Mouse (Mus musculus) erythroblast, embryonic 14.5 days (primary cell): ENCODE results near the gene Itgb1bp1. TPM values are rescaled to one million over a fixed set of nuclear protein-coding genes. Genes with fewer than 3 reads are reported as not detected.

ENCODE experiments used
- H3K27me3 ChIP-seq: 2 replicates; pipeline ENCODE4 v1.6.1; 2012; ENCODE audit warnings: inconsistent platforms; ENCODE audit not compliant: control insufficient read depth
- H3K36me3 ChIP-seq: 2 replicates; pipeline ENCODE4 v1.6.1; 2012; ENCODE audit warnings: mild to moderate bottlenecking, inconsistent platforms; ENCODE audit not compliant: control insufficient read depth
- H3K4me1 ChIP-seq: 2 replicates; pipeline ENCODE4 v1.6.1; 2012; ENCODE audit warnings: inconsistent platforms; ENCODE audit not compliant: control insufficient read depth
- H3K4me3 ChIP-seq: replicated peaks from 2 replicates; pipeline ENCODE3; 2012; ENCODE audit warnings: moderate library complexity, mild to moderate bottlenecking, inconsistent platforms
- H3K9me3 ChIP-seq: 2 replicates; pipeline ENCODE4 v1.6.1; 2012; ENCODE audit warnings: low read length, inconsistent platforms, mixed read lengths; ENCODE audit not compliant: control insufficient read depth
- GATA1 ChIP-seq: IDR thresholded peaks from 2 replicates; pipeline ENCODE4 v1.6.1; 2012; ENCODE audit warnings: low read length, inconsistent platforms, mixed read lengths
- TAL1 ChIP-seq: IDR thresholded peaks from 3 replicates; pipeline ENCODE4 v1.6.1; 2012; ENCODE audit warnings: low read length, inconsistent platforms, mixed read lengths
- polyA plus RNA-seq: library from polyadenylated mRNA; stranded (reverse); fragments of >175 nt; gene quantifications from 2 replicates; pipeline ENCODE4 v1.2.3, GENCODE M21; 2012

Gene Itgb1bp1
- polyA plus RNA-seq, 1 experiment, result 1.6 TPM

DNA sequence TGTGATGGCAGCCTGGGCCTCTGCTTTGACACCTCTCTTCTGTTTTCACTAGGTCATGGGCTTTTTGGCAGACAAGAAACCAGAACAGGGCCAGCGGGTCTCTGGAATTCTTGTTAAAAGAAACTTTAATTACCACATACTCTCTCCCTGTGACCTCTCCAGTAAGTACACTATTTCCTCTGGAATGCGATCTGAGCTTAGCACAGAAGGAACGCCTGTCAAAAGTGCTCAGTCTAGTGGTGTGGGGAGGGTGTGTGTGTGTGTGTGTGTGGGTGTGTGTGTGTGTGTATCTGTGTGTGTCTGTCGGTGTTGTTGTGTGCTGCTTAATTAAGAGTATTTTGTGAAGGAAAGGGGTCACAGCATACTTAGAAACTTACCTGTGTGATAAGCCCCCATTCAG lies 20.6 kb upstream of the Itgb1bp1 start:
- TF ChIP-seq TAL1, result no peak
- TF ChIP-seq GATA1, result no peak
- H3K27me3 ChIP-seq, result no peaks in the 10 kb centered on the region
- no peaks in the 10 kb centered on the region for H3K4me1 ChIP-seq
- peaks cover 83% of the 10 kb centered on the region for H3K36me3 ChIP-seq
- no peaks in the 10 kb centered on the region for H3K9me3 ChIP-seq
- H3K4me3 ChIP-seq, result no peak overlapping the region

GRCm38 (mm10) chr12:21305741-21306140 lies 19.7 kb upstream of the Itgb1bp1 start:
- no peak overlapping the region for H3K4me3 ChIP-seq
- H3K27me3 ChIP-seq, result no peaks in the 10 kb centered on the region
- H3K9me3 ChIP-seq, result no peaks in the 10 kb centered on the region
- TF ChIP-seq GATA1 (no peak), TAL1 (no peak)
- H3K4me1 ChIP-seq, result peaks cover 2% of the 10 kb centered on the region
- peaks cover 81% of the 10 kb centered on the region for H3K36me3 ChIP-seq

DNA sequence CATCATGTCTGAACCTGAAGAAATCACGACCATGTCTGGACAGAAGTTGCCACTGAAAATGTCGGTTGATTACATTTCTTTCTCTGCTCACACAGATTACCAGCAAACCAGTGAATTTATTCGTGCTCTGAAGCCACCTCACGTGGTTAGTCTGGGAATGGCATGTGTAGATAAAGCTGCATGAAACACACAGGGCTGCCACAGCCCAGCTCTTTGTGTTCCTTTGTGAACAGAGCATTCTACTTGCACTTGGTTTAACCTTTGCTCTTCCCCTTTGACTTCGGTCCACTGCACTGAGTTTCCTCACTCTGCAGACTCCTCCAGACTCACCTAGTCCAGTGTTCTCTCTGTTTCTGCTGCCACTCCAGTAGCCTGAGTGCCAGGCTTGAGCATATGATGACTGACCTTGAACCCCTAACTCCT lies 16.3 kb upstream of the Itgb1bp1 start:
- H3K4me3 ChIP-seq, result no peak overlapping the region
- H3K36me3 ChIP-seq, result peaks cover 76% of the 10 kb centered on the region
- no peaks in the 10 kb centered on the region for H3K9me3 ChIP-seq
- H3K27me3 ChIP-seq, result no peaks in the 10 kb centered on the region
- TF ChIP-seq TAL1, result no peak
- H3K4me1 ChIP-seq, result peaks cover 2% of the 10 kb centered on the region

DNA sequence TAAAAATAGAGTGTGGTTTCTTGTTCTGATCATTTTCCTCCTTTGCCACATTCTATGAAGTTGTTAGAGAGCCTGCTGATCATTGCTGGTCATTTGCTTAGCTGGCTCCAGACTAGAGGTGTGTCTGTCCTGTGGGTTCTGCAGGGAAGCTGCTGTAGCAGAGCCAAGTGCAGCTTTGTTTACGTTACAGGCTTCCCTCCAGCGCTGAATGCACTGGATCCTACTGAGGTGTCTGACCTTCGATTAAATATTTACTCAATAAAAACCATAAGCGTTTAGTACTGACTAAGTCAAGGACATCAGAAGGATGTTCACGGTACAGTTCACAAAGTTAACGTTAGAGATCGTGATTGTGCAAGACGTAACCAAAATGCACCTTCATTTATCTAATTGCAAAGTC lies 15.8 kb upstream of the Itgb1bp1 start:
- no peaks in the 10 kb centered on the region for H3K27me3 ChIP-seq
- no peak overlapping the region for H3K4me3 ChIP-seq
- TF ChIP-seq TAL1, result no peak
- TF ChIP-seq GATA1, result no peak
- H3K4me1 ChIP-seq, result peaks cover 2% of the 10 kb centered on the region
- H3K9me3 ChIP-seq, result no peaks in the 10 kb centered on the region
- H3K36me3 ChIP-seq, result peaks cover 77% of the 10 kb centered on the region

GRCm38 (mm10) chr12:21301324-21301723 lies 15.2 kb upstream of the Itgb1bp1 start:
- TF ChIP-seq GATA1, result no peak
- no peak for TF ChIP-seq TAL1
- Histone ChIP-seq H3K36me3 (peaks cover 77% of the 10 kb centered on the region), H3K4me3 (no peak overlapping the region), H3K9me3 (no peaks in the 10 kb centered on the region), H3K27me3 (no peaks in the 10 kb centered on the region), H3K4me1 (peaks cover 2% of the 10 kb centered on the region)

GRCm38 (mm10) chr12:21298856-21299255 lies 12.8 kb upstream of the Itgb1bp1 start:
- Histone ChIP-seq H3K36me3 (peaks cover 82% of the 10 kb centered on the region), H3K9me3 (no peaks in the 10 kb centered on the region), H3K27me3 (no peaks in the 10 kb centered on the region), H3K4me3 (no peak overlapping the region), H3K4me1 (peaks cover 2% of the 10 kb centered on the region)
- no peak for TF ChIP-seq TAL1
- TF ChIP-seq GATA1, result no peak

DNA sequence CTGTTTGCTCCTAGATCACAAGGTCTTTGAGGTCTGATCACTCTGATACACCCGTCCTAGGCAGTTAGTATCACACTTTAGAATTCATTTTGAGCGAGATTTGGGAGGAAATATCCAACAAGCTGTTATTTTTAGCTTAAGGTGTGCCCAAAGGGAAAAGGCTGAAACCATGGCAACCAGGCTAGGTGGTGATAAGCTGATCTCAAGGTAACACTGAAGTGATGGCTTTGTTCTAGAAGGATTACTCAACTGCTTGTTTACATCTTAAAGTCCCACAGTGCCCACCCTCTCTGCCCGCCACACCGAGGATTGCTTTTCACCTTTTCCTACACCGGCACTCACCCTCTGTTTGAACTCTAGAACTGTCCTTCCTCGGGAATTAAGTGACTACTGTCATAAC lies 3.6 kb upstream of the Itgb1bp1 start:
- Histone ChIP-seq H3K36me3 (peaks cover 47% of the 10 kb centered on the region), H3K9me3 (no peaks in the 10 kb centered on the region)

GRCm38 (mm10) chr12:21288716-21289395 lies 2.8 kb upstream of the Itgb1bp1 start:
- H3K27me3 ChIP-seq, result no peaks in the 10 kb centered on the region
- no peaks in the 10 kb centered on the region for H3K9me3 ChIP-seq
- H3K4me1 ChIP-seq, result peaks cover 33% of the 10 kb centered on the region
- H3K36me3 ChIP-seq, result peaks cover 39% of the 10 kb centered on the region
- H3K4me3 ChIP-seq, result no peak overlapping the region
- TF ChIP-seq TAL1, result no peak
- TF ChIP-seq GATA1, result no peak

More for the DNA sequence above, 3.6 kb upstream of the Itgb1bp1 start:
- Histone ChIP-seq H3K4me3 (no peak overlapping the region), H3K4me1 (peaks cover 29% of the 10 kb centered on the region), H3K27me3 (no peaks in the 10 kb centered on the region)
- TF ChIP-seq TAL1 (no peak), GATA1 (no peak)

- Histone ChIP-seq H3K4me3 (peak overlapping the region; percentile 93), H3K27me3 (no peaks in the 10 kb centered on the region), H3K4me1 (peaks cover 33% of the 10 kb centered on the region), H3K9me3 (no peaks in the 10 kb centered on the region), H3K36me3 (peaks cover 22% of the 10 kb centered on the region)
- no peak for TF ChIP-seq TAL1
- TF ChIP-seq GATA1, result no peak
These were observed 897 bp upstream of the Itgb1bp1 start for GRCm38 (mm10) chr12:21286712-21287650.
